Mouse (Mus musculus) thymus, adult 18-20 months (tissue): ENCODE measurements at regions not wholly inside any gene's neighbourhood (a gene's known extent, or its start where the extent isn't known, plus 50 kb on each side); places are given as distances from the start of the nearest gene placed in this dataset.

Source experiments
- DNase-seq, 2 experiments: peaks; one replicate each; pipeline ENCODE4 v3.0.0; 2022; ENCODE audit warnings: mixed read lengths in 2 of 2

DNA sequence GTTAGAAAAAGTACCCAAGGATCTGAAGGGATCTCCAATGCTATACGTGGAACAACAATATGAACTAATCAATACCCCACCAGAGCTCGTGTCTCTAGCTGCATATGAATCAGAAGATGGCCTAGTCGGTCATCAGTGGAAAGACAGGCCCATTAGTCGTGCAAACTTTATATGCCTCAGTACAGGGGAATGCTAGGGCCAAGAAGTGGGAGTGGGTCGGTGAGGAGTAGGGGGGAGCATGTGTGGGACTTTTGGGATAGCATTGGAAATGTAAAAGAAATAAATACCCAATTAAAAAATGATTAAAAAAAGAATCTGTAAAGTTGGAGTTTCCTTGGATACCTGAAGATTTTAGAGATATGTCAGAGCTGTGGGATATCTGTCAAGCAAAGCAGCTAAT, 128.5 kb downstream of the Btbd35f27 start:
- peak in 1 of 2 experiments; percentile 5 for DNase-seq

DNA sequence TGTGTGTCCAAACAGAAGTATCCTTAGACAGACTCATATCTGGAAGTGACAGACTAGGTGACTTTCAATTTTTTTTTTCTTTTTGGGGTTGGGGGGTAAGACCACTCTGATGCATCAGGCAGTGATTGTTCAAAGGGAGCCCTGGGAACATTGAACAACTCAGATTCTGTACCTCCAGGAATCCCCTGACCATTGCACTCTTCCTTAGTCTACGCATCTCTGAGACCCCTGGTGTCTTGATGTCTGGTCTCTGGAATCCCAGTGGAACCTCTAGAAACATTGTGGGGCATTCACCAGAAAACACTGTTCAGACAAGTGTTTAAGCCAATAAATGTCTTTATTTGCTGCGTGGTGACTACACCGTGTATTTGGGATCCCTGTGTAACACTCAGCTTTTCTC, 129.4 kb downstream of the Btbd35f27 start:
- peak in 1 of 2 experiments; percentile 4 for DNase-seq
